Mouse (Mus musculus) liver, embryonic 14.5 days (tissue): ENCODE results near the gene Mgea5.

Source experiments
- CTCF ChIP-seq: IDR thresholded peaks from 2 replicates; pipeline ENCODE4 v1.5.1; 2016; ENCODE audit warnings: antibody characterized with exemption, low read depth, control low read depth
- EP300 ChIP-seq: IDR thresholded peaks from 2 replicates; pipeline ENCODE4 v1.6.1; 2016; ENCODE audit warnings: antibody characterized with exemption, low read depth

- no peak for TF ChIP-seq CTCF
- no peak for TF ChIP-seq EP300
Measured at GRCm38 (mm10) chr19:45708704-45709103, 74.9 kb downstream of the Mgea5 start.
